Mouse (Mus musculus): Measurements from ENCODE around the gene Gstm4. TPM values are rescaled to one million over a fixed set of nuclear protein-coding genes. Genes with fewer than 3 reads are reported as not detected.

Gene Gstm4
- total and polyA plus RNA-seq, 2 experiments from 2014 or later, result 4.1 to 25.9 TPM

- no peaks in the 10 kb centered on the region for H3K27me3 ChIP-seq (ENCODE audit: insufficient read depth, low read length)
- H3K9ac ChIP-seq (replicated peaks; ENCODE audit: low read length, poor library complexity, severe bottlenecking), result no peak overlapping the region
- DNase-seq (ENCODE audit: low spot score) (no peak), ATAC-seq (ENCODE audit: low FRiP score) (no peak)
- H3K4me1 ChIP-seq (ENCODE audit: insufficient read depth, low read length), result no peaks in the 10 kb centered on the region; the same call in 1 of the 2 replicates
- H3K9me3 ChIP-seq (ENCODE audit: low read length), result no peaks in the 10 kb centered on the region
- no peak overlapping the region for H3K27ac ChIP-seq (ENCODE audit: low read depth, low read length)
- H3K36me3 ChIP-seq (ENCODE audit: insufficient read depth, low read length), result no peaks in the 10 kb centered on the region
- 91% methylated on average over 2 of the region's 2 CpGs for WGBS
- H3K4me2 ChIP-seq (ENCODE audit: low read depth, low read length, poor library complexity, severe bottlenecking), result no peak overlapping the region
- no peak overlapping the region for H3K4me3 ChIP-seq (ENCODE audit: low read depth, low read length)
- TF ChIP-seq CTCF (IDR thresholded peaks at IDR 0.05), result no peak
These were observed 29.7 kb downstream of the Gstm4 start for GRCm38 (mm10) chr3:108014974-108015346.

GRCm38 (mm10) chr3:108014098-108014973 lies 30.4 kb downstream of the Gstm4 start:
- no peaks in the 10 kb centered on the region; the same call in 1 of the 2 replicates for H3K4me1 ChIP-seq (ENCODE audit: insufficient read depth, low read length)
- no peak overlapping the region for H3K27ac ChIP-seq (ENCODE audit: low read depth, low read length)
- H3K9me3 ChIP-seq (ENCODE audit: low read length), result no peaks in the 10 kb centered on the region
- H3K27me3 ChIP-seq (ENCODE audit: insufficient read depth, low read length), result no peaks in the 10 kb centered on the region
- 90% methylated on average over 7 of the region's 8 CpGs for WGBS
- no peak overlapping the region for H3K9ac ChIP-seq (replicated peaks; ENCODE audit: low read length, poor library complexity, severe bottlenecking)
- no peak for TF ChIP-seq CTCF (IDR thresholded peaks at IDR 0.05)
- H3K4me3 ChIP-seq (ENCODE audit: low read depth, low read length), result no peak overlapping the region
- H3K4me2 ChIP-seq (ENCODE audit: low read depth, low read length, poor library complexity, severe bottlenecking), result no peak overlapping the region
- ATAC-seq (ENCODE audit: low FRiP score) (no peak), DNase-seq (ENCODE audit: low spot score) (no peak)
- no peaks in the 10 kb centered on the region for H3K36me3 ChIP-seq (ENCODE audit: insufficient read depth, low read length)

- DNase-seq (ENCODE audit: low spot score), result peak; percentile 55
- WGBS, result 71% methylated on average over 4 of the region's 4 CpGs
These were observed 31.3 kb downstream of the Gstm4 start for GRCm38 (mm10) chr3:108013331-108013871.

GRCm38 (mm10) chr3:108011558-108011957 lies 33.1 kb downstream of the Gstm4 start:
- H3K36me3 ChIP-seq (ENCODE audit: insufficient read depth, low read length), result no peaks in the 10 kb centered on the region
- DNase-seq (ENCODE audit: low spot score), result peak; percentile 74
- no peaks in the 10 kb centered on the region for H3K27me3 ChIP-seq (ENCODE audit: insufficient read depth, low read length)
- H3K9me3 ChIP-seq (ENCODE audit: low read length), result no peaks in the 10 kb centered on the region
- TF ChIP-seq CTCF (IDR thresholded peaks at IDR 0.05), result no peak
- no peak overlapping the region for H3K4me2 ChIP-seq (ENCODE audit: low read depth, low read length, poor library complexity, severe bottlenecking)
- 0 out of 2 replicates have a peak, but pooled peaks have one; percentile 28 for ATAC-seq (ENCODE audit: low FRiP score)
- H3K9ac ChIP-seq (replicated peaks; ENCODE audit: low read length, poor library complexity, severe bottlenecking), result no peak overlapping the region
- H3K4me1 ChIP-seq (ENCODE audit: insufficient read depth, low read length), result no peaks in the 10 kb centered on the region; the same call in 1 of the 2 replicates
- WGBS, result 15% methylated on average over 3 of the region's 3 CpGs
- no peak overlapping the region for H3K27ac ChIP-seq (ENCODE audit: low read depth, low read length)
- H3K4me3 ChIP-seq (ENCODE audit: low read depth, low read length), result no peak overlapping the region

More at GRCm38 (mm10) chr3:108013331-108013871, 31.3 kb downstream of the Gstm4 start:
- no peaks in the 10 kb centered on the region; the same call in 1 of the 2 replicates for H3K4me1 ChIP-seq (ENCODE audit: insufficient read depth, low read length)
- no peak for ATAC-seq (ENCODE audit: low FRiP score)
- TF ChIP-seq CTCF (IDR thresholded peaks at IDR 0.05), result no peak
- no peaks in the 10 kb centered on the region for H3K27me3 ChIP-seq (ENCODE audit: insufficient read depth, low read length)
- H3K4me2 ChIP-seq (ENCODE audit: low read depth, low read length, poor library complexity, severe bottlenecking), result no peak overlapping the region
- H3K9me3 ChIP-seq (ENCODE audit: low read length), result no peaks in the 10 kb centered on the region
- no peak overlapping the region for H3K9ac ChIP-seq (replicated peaks; ENCODE audit: low read length, poor library complexity, severe bottlenecking)
- H3K4me3 ChIP-seq (ENCODE audit: low read depth, low read length), result no peak overlapping the region
- no peak overlapping the region for H3K27ac ChIP-seq (ENCODE audit: low read depth, low read length)
- no peaks in the 10 kb centered on the region for H3K36me3 ChIP-seq (ENCODE audit: insufficient read depth, low read length)

GRCm38 (mm10) chr3:108010286-108010685 lies 34.4 kb downstream of the Gstm4 start:
- Histone ChIP-seq H3K4me3 (ENCODE audit: low read depth, low read length) (no peak overlapping the region), H3K27ac (ENCODE audit: low read depth, low read length) (no peak overlapping the region), H3K4me2 (ENCODE audit: low read depth, low read length, poor library complexity, severe bottlenecking) (no peak overlapping the region), H3K9me3 (ENCODE audit: low read length) (no peaks in the 10 kb centered on the region), H3K4me1 (ENCODE audit: insufficient read depth, low read length) (no peaks in the 10 kb centered on the region), H3K9ac (replicated peaks; ENCODE audit: low read length, poor library complexity, severe bottlenecking) (no peak overlapping the region), H3K27me3 (ENCODE audit: insufficient read depth, low read length) (no peaks in the 10 kb centered on the region), H3K36me3 (ENCODE audit: insufficient read depth, low read length) (no peaks in the 10 kb centered on the region)
- TF ChIP-seq CTCF (IDR thresholded peaks at IDR 0.05), result no peak
- DNase-seq (ENCODE audit: low spot score), result peak; percentile 86
- ATAC-seq (ENCODE audit: low FRiP score), result peak; percentile 58; the same call in 1 of the 2 replicates
- 56% methylated on average over 2 of the region's 2 CpGs for WGBS

- no peak for TF ChIP-seq CTCF (IDR thresholded peaks at IDR 0.05)
- Histone ChIP-seq H3K4me3 (ENCODE audit: low read depth, low read length) (no peak overlapping the region), H3K27ac (ENCODE audit: low read depth, low read length) (no peak overlapping the region), H3K9ac (replicated peaks; ENCODE audit: low read length, poor library complexity, severe bottlenecking) (no peak overlapping the region), H3K36me3 (ENCODE audit: insufficient read depth, low read length) (no peaks in the 10 kb centered on the region), H3K9me3 (ENCODE audit: low read length) (no peaks in the 10 kb centered on the region), H3K4me2 (ENCODE audit: low read depth, low read length, poor library complexity, severe bottlenecking) (no peak overlapping the region), H3K27me3 (ENCODE audit: insufficient read depth, low read length) (no peaks in the 10 kb centered on the region), H3K4me1 (ENCODE audit: insufficient read depth, low read length) (no peaks in the 10 kb centered on the region)
- DNase-seq (ENCODE audit: low spot score), result no peak
- ATAC-seq (ENCODE audit: low FRiP score), result no peak
- 87% methylated on average over 8 of the region's 8 CpGs for WGBS
These were observed 42.7 kb downstream of the Gstm4 start for GRCm38 (mm10) chr3:108002021-108002420.
